Mouse (Mus musculus) midbrain, embryonic 10.5 days (tissue): ENCODE measurements around the gene Vwa2. TPM values are rescaled to one million over a fixed set of nuclear protein-coding genes. Genes with fewer than 3 reads are reported as not detected.

Experiments
- DNase-seq: peaks from one replicate; pipeline ENCODE4 v3.0.0-alpha.2; 2017; ENCODE audit warnings: low spot score
- H3K27ac ChIP-seq: fragments of 300-500 bp; sonication (generic); replicated peaks from 2 replicates; pipeline ENCODE4 v1.5.1; 2016; ENCODE audit warnings: mild to moderate bottlenecking
- H3K27me3 ChIP-seq: fragments of 300-500 bp; sonication (generic); 2 replicates; pipeline ENCODE4 v1.6.1; 2016; ENCODE audit warnings: low read depth, mild to moderate bottlenecking; ENCODE audit not compliant: poor library complexity, severe bottlenecking
- H3K36me3 ChIP-seq: fragments of 300-500 bp; sonication (generic); 2 replicates; pipeline ENCODE4 v1.6.1; 2016; ENCODE audit warnings: mild to moderate bottlenecking, moderate library complexity
- H3K4me1 ChIP-seq: fragments of 300-500 bp; sonication (generic); 2 replicates; pipeline ENCODE4 v1.6.1; 2016
- H3K4me3 ChIP-seq: fragments of 300-500 bp; sonication (generic); 2 replicates; pipeline ENCODE4 v1.5.1; 2016; ENCODE audit warnings: mild to moderate bottlenecking, moderate library complexity
- H3K9me3 ChIP-seq: fragments of 300-500 bp; sonication (generic); replicated peaks from 2 replicates; pipeline ENCODE4 v1.6.1; 2016; ENCODE audit warnings: mild to moderate bottlenecking
- whole genome bisulfite sequencing: fragments of 180-500 bp; shearing (Covaris S2); methylation state at CpG from one replicate; pipeline ENCODE4 v1.1.7; 2016; 5-methylcytosine and 5-hydroxymethylcytosine counted together
- polyA plus RNA-seq: library from polyadenylated mRNA; unstranded; fragments of >200 nt; fragmentation: Nextera tagmentation; extraction: Ambion mirVana; gene quantifications from 2 replicates; pipeline ENCODE4 v1.2.1, GENCODE M21; 2016

Vwa2 gene
- polyA plus RNA-seq, result 0.26 and 0.52 TPM in 2 replicates

DNA sequence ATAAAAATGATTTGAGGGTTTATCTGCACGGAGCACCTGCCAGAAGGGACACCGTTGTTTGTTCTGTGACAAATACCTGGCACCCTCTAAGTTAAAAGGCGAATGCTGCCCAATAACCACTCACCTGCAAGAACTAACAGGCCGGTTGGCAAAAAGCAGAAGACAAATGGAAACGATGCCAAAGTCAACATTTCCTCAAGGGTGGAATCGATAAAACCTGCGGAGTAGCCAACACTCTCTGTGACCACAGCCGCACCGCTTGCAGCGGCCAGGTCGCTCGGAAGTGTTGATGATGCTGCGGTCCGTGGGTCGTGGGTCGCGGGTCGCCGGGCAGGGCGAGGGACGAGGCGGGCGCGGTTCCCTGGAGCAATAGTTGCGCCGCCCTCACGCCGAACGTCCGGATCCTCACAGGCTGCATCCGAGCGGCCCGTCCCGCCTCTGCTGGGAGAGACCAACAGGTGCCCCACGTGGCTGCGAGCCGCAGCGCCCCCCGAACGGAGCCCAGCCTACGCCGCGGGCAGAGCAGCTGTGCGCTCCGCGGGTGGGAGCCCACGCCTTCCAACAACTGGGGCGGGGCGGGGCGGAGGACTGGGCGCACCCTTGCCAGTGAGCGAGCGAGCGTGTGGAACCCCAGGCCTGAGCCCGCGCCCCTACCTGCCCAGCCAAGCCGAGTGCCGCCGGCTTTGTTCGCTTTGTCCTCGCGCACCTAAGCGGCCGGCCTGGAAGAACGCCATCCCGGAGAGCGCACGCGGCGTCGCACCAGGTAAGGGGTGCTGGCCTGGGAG, at the start of gene Vwa2:
TSS of gene Vwa2 (plus strand) at position 434 of the 785 bp plus-strand sequence.
- H3K9me3 ChIP-seq, result no peaks in the 10 kb centered on the region
- peaks cover 16% of the 10 kb centered on the region for H3K4me1 ChIP-seq
- H3K27ac ChIP-seq, result peak within 1 kb of the TSS; percentile 59
- WGBS, result 3% methylated on average over 71 of the region's 71 CpGs
- peak; percentile 43 for DNase-seq
- peaks cover 90% of the 10 kb centered on the region for H3K27me3 ChIP-seq
- peak within 1 kb of the TSS; percentile 70 for H3K4me3 ChIP-seq
- H3K36me3 ChIP-seq, result no peaks in the 10 kb centered on the region

DNA sequence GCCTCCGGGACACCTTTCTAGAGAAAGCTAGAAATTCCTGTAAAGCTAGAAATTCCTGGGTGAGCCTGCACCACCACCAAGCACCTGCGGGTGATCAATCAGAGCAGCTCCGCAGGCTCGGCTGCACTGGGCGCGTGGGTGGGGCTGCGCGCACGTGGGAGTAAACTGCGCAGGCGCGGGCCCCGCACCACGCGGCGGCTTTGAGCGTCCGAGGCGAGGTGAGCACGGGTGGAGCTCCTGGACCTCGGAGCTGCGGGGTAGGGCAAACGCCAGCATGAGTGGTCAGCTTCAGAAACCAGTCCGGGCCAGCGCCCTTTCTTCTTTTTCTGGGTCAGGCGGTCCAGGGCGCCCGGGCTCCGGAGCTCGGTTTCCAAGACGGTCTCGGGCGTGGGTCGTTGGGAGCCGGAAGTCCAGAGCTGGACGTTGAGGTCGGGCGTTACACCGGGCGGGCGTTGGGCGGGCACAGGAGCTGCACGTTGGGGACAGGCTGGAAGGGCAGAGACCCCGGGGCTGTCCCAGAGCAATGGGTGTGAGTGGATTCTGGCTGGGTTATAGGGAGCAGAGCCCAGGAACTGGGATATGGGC, 47.9 kb upstream of the Vwa2 start, which contains the start of gene Tdrd1:
TSS of gene Tdrd1 (plus strand) at position 163 of the 585 bp plus-strand sequence.
- no peaks in the 10 kb centered on the region for H3K36me3 ChIP-seq
- peak within 1 kb of the TSS; percentile 30 for H3K4me3 ChIP-seq
- H3K27ac ChIP-seq, result no peak within 1 kb of the TSS
- H3K27me3 ChIP-seq, result peaks cover 42% of the 10 kb centered on the region
- WGBS, result 58% methylated on average over 44 of the region's 44 CpGs
- peaks cover 11% of the 10 kb centered on the region for H3K4me1 ChIP-seq
- H3K9me3 ChIP-seq, result no peaks in the 10 kb centered on the region; the same call in 1 of the 2 replicates
- peak; percentile 20 for DNase-seq

DNA sequence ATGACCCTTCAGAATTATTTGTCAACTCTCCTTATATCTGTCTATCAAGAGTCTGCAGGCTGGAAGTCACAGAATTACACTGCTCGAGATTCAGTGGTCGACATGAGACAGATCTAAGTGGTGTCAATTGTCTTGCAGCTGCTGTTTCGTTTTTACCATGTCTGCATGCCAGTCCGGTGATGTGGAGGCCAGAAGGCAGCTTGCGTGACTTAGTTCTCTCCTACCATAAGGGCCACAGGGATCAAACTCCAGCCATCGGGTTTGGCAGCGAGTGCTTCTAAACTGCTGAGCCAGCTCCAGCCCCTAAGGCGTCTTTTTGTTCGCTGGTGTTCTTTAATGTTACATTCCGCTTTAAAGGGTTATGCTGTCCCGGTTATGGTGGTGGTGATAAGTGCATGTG, 45.7 kb upstream of the Vwa2 start:
- H3K27me3 ChIP-seq, result peaks cover 34% of the 10 kb centered on the region
- H3K4me3 ChIP-seq, result no peak overlapping the region
- DNase-seq, result no peak
- 0 out of 2 replicates have a peak, but pooled peaks cover 3% of the 10 kb centered on the region for H3K4me1 ChIP-seq
- no peaks in the 10 kb centered on the region; the same call in 1 of the 2 replicates for H3K9me3 ChIP-seq
- no peak overlapping the region for H3K27ac ChIP-seq
- no peaks in the 10 kb centered on the region for H3K36me3 ChIP-seq
- WGBS, result 86% methylated on average over 11 of the region's 11 CpGs

GRCm38 (mm10) chr19:56829267-56829666, 44.8 kb upstream of the Vwa2 start:
- H3K27ac ChIP-seq, result no peak overlapping the region
- 92% methylated on average over 9 of the region's 9 CpGs for WGBS
- H3K4me1 ChIP-seq, result 0 out of 2 replicates have a peak, but pooled peaks cover 3% of the 10 kb centered on the region
- H3K4me3 ChIP-seq, result no peak overlapping the region
- H3K36me3 ChIP-seq, result no peaks in the 10 kb centered on the region
- no peak for DNase-seq
- H3K9me3 ChIP-seq, result no peaks in the 10 kb centered on the region; the same call in 1 of the 2 replicates
- peaks cover 24% of the 10 kb centered on the region for H3K27me3 ChIP-seq

DNA sequence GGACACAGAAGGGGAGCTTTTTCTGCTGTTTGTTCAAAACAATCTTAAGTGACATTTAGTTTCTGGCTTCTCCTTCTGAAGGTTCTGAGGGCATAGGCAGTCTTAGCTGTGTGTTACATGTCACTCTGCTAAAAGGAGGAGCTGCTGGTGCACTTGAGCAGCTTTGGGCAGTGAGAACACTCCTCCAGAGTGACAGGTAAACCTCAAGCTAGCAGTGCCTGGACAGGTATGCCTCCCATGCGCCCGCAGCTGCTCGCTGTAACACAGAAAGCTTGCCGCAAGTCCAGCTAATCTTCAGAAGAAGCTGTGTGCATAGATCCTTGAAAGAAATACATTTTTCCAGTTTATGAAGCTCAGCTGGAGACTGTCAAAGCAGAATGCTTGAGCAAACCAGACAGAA, 43.9 kb upstream of the Vwa2 start:
- 96% methylated on average over 4 of the region's 4 CpGs for WGBS

DNA sequence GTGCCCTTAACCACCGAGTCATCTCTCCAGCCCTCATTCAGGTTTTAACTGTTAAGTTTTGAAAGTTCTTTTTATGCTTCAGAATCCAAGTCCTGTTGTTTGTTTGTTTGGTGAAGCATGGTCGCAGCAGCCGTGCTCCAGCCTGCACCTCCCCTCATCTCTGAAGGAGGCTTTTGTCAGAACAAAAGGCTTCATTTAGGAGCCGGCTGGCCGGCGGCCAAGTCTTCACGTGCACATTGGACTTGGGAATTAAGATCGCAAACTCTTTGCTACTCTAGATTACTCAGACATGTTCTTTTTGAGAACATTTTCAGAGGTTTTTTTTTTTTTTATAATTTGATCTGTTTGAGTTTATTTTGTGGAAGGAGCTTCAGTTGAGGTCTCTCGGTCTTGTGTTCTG, 38.7 kb upstream of the Vwa2 start:
- no peaks in the 10 kb centered on the region for H3K9me3 ChIP-seq
- H3K36me3 ChIP-seq, result no peaks in the 10 kb centered on the region
- no peak for DNase-seq
- no peaks in the 10 kb centered on the region for H3K27me3 ChIP-seq
- H3K4me3 ChIP-seq, result no peak overlapping the region
- H3K27ac ChIP-seq, result no peak overlapping the region
- H3K4me1 ChIP-seq, result no peaks in the 10 kb centered on the region
- 77% methylated on average over 9 of the region's 9 CpGs for WGBS

More for the DNA sequence above, 43.9 kb upstream of the Vwa2 start:
- Histone ChIP-seq H3K4me1 (0 out of 2 replicates have a peak, but pooled peaks cover 3% of the 10 kb centered on the region), H3K27ac (no peak overlapping the region), H3K9me3 (no peaks in the 10 kb centered on the region; the same call in 1 of the 2 replicates), H3K4me3 (no peak overlapping the region), H3K27me3 (peaks cover 21% of the 10 kb centered on the region), H3K36me3 (no peaks in the 10 kb centered on the region)
- no peak for DNase-seq

DNA sequence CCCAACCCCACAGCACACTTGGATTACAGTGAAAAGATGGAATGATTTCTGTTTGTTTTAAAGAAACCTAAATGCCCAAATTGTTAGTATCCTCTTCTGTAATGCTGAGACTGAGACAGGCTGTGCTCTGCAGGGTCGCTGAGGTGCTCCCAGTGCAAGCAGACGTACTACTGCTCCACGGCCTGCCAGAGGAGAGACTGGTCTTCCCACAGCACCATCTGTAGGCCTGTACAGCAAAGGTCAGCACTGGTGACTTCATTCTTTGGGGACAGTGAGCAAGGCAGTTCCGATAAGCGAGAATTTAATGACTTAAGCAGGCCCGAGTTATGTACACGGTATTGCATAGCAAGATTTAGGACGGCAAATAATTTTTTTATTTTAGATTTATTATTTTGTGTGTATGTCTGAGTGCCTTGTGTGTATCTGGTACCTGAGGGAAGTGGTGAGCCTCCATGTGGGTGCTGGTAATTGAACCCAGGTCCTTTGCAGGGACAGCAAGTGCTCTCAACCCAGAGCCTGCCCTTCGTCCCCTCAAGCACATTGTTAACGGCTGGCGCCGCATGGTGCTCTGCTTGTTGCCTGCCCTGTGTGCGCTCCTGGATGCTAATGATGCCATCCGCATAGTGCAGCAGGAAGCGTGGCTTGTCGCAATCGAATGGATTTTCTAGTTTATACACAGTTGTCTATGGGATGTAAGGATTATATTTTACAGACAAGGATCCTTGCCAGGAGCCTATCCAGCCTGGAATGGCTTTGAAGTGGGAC, 34.9 kb upstream of the Vwa2 start:
- Histone ChIP-seq H3K9me3 (no peaks in the 10 kb centered on the region), H3K4me3 (no peak overlapping the region), H3K27me3 (no peaks in the 10 kb centered on the region), H3K27ac (no peak overlapping the region), H3K36me3 (no peaks in the 10 kb centered on the region), H3K4me1 (no peaks in the 10 kb centered on the region)
- DNase-seq, result no peak
- 82% methylated on average over 17 of the region's 17 CpGs for WGBS

GRCm38 (mm10) chr19:56842974-56843373, 31.1 kb upstream of the Vwa2 start:
- 92% methylated on average over 12 of the region's 12 CpGs for WGBS
- Histone ChIP-seq H3K36me3 (no peaks in the 10 kb centered on the region), H3K27ac (no peak overlapping the region), H3K9me3 (peaks cover 11% of the 10 kb centered on the region), H3K27me3 (no peaks in the 10 kb centered on the region), H3K4me3 (no peak overlapping the region), H3K4me1 (no peaks in the 10 kb centered on the region)
- no peak for DNase-seq

DNA sequence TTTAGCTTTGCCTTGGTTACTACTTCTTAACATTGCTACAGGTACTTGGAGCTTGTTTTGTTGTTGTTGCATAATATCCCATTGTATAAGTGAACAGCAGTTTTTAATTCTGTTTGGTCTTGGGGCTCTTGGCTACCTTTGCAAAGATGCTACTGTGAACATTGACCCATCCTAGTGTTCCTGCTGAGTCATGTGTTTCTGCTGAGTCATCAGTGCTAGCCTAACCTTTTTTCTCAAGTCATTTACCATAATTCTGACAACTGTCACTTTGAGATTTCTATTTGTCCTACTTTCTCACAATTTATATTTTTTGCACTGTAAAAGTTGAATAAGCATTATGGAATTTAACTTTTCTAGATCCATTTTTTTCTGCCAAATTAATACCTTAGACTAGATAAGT, 21.5 kb upstream of the Vwa2 start:
- DNase-seq, result no peak
- no peak overlapping the region for H3K4me3 ChIP-seq

GRCm38 (mm10) chr19:56856455-56856854, 17.6 kb upstream of the Vwa2 start:
- Histone ChIP-seq H3K4me3 (no peak overlapping the region), H3K4me1 (peaks cover 3% of the 10 kb centered on the region; the same call in 1 of the 2 replicates), H3K27ac (no peak overlapping the region), H3K27me3 (no peaks in the 10 kb centered on the region), H3K36me3 (no peaks in the 10 kb centered on the region), H3K9me3 (no peaks in the 10 kb centered on the region)
- no peak for DNase-seq
- WGBS, result 58% methylated on average over 5 of the region's 5 CpGs

More for the DNA sequence above, 21.5 kb upstream of the Vwa2 start:
- Histone ChIP-seq H3K27ac (no peak overlapping the region), H3K36me3 (no peaks in the 10 kb centered on the region), H3K9me3 (peaks cover 8% of the 10 kb centered on the region; the same call in 1 of the 2 replicates), H3K27me3 (no peaks in the 10 kb centered on the region), H3K4me1 (no peaks in the 10 kb centered on the region)

DNA sequence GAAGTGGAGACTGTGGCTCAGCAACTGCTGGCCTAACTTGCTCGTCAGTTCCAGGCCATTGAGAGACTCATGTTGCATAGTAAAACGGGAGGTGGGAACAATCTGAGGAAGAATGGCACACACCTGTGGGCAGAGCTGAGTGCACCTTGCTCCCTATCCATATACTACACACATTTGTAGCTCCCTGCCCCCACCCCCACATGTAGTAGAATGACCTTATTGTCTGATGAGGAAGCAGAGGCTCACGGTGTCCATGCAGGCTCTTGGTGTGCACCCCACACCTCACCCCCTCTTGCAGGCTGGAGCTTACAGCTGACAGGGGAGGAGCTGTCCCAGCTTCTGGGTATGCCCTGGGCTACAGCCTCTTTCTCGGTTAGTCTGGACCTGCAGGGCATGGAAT, 6.3 kb upstream of the Vwa2 start:
- H3K9me3 ChIP-seq, result no peaks in the 10 kb centered on the region
- H3K4me3 ChIP-seq, result no peak overlapping the region
- no peak for DNase-seq
- no peak overlapping the region for H3K27ac ChIP-seq
- no peaks in the 10 kb centered on the region for H3K4me1 ChIP-seq
- H3K27me3 ChIP-seq, result peaks cover 34% of the 10 kb centered on the region
- WGBS, result 70% methylated on average over 4 of the region's 4 CpGs
- H3K36me3 ChIP-seq, result no peaks in the 10 kb centered on the region

GRCm38 (mm10) chr19:56874601-56875315, 709 bp downstream of the Vwa2 start:
- DNase-seq, result peak; percentile 45
- peak overlapping the region; percentile 59 for H3K27ac ChIP-seq
- H3K9me3 ChIP-seq, result no peaks in the 10 kb centered on the region
- WGBS, result 9% methylated on average over 30 of the region's 30 CpGs
- no peaks in the 10 kb centered on the region for H3K36me3 ChIP-seq
- H3K27me3 ChIP-seq, result peaks cover 89% of the 10 kb centered on the region
- peaks cover 16% of the 10 kb centered on the region for H3K4me1 ChIP-seq
- H3K4me3 ChIP-seq, result peak overlapping the region; percentile 70
